Mouse (Mus musculus) spleen, postnatal 10 days (tissue): ENCODE results near the gene Tspan15.

Experiments
- DNase-seq, 2 experiments: peaks; one replicate each; pipeline ENCODE4 v3.0.0; 2021 to 2022; ENCODE audit warnings: low spot score in 2 of 2

The Tspan15 gene

DNA sequence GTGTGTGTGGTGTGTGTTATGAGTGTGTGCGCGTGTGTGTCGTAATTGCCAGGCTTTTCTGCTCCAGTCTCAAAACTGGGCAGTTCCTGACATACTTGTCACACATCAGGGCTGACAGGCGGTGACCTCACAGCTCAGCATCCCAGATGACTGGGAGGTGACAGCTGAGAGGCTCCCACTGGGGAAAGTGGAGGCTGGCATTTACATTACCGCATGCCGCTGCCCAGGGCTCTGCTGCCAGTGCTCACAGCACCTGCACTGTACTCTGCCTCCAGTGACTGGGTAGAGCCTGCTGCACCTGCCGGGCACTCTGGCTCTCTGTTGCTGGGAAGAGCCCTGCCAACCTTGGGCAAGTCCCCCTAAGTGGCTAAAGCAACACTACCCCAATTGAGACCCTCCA lies 40.2 kb downstream of the Tspan15 start:
- no peak for DNase-seq

DNA sequence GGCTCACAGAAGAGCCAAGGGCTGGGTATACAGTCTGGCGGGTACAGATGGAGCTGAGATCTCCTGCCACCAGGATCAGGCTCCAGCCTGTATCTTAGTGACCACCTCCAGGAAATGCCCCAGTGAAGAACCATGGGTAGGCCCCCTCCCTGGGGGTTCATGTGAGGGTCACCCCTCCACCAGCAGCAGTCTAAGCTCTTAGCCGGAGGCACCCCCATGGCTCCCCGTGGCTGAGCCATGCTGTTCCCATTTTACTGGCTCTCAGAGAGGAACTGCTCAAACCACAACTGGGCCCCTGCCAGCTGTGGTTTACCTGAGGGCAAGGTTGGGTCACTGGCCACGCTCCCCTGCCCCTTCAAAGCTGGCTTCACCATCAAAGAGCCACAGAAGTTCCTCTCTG lies 41.1 kb downstream of the Tspan15 start:
- DNase-seq = peak in 1 of 2 experiments; percentile 69

DNA sequence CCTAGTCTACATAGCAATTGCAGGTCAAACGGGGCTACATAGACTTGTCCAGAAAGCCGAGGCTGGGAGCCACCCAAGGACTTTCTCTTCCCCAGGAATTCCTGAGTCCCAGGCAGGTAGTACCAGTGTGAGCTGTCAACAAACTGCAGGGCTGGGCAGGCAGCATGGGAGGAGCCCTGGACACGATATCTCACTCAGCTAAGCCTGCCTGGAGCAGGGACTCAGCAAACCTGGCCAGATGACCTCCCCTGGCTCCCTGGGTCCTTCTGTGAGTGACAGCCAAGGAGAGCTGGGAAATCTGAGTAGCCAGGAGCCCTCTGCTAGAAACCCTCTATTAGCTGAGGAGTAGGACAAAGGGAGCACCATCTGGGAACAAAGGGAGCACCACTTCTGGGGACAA lies 41.7 kb downstream of the Tspan15 start:
- DNase-seq = no peak

DNA sequence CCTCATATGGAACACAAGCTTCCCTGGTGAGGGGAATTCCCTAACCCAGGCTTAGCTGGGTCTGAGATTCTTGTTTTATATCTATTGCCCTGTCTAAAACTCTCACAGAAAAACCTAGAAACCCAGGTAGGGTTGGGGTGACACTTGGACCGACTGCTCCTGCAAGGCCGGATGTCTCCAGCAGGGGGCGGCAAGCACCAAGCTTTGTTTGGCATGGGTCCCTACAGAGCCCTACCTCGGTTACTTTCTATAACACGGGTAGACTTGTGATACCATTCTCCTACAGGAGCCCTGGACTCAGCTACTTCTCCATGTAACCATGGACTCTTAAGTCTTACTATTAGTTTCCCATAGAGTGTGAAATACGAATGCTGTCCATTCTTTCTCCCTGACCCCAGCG lies 44.2 kb downstream of the Tspan15 start:
- peak; percentile 86 to 90 for DNase-seq

DNA sequence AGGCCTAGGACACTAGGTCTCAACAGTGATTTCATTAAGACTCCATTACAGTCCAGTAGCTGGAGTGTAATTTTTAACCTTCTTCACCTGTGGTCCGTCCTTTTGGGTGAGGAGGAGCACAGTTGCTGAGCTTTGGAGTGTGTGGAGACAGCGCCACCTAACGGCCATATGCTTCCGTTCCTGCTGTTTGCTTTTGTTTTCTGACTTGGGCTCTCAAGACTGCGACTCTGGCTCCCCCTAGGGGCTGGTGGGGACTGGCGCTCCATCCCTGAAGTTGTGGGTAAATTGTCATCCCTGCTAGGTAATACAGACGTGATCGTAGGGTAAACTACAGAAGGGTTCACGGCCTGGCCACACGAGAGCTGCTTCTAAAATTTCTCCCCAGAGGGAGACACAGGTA lies 48.0 kb downstream of the Tspan15 start:
- peak; percentile 85 to 96 for DNase-seq

DNA sequence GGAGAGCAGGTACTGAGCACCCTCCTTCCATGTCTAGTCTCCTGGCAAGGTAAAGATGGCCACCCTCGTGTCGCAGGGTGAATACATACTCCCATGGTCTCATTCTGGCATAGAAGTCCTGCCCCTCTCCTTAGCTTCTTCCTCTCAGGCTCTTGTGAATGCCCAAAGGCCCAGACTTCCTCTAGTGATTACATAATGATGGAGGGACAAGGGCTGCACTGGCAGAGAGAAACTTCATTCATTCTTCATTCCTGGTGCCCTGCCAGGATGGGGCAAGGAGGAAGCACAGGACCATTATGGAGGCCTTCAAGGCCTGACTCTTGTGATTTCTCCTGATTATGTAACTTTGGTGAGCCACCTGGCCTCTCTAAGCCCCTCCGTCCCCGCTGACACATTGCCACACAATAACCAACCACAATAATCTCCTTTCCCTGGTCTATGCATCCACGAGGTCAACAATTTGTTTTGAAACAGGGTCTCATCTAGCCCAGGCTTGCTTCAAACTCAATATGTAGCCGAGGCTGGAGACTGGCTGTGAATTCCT lies 48.5 kb downstream of the Tspan15 start:
- DNase-seq = no peak

DNA sequence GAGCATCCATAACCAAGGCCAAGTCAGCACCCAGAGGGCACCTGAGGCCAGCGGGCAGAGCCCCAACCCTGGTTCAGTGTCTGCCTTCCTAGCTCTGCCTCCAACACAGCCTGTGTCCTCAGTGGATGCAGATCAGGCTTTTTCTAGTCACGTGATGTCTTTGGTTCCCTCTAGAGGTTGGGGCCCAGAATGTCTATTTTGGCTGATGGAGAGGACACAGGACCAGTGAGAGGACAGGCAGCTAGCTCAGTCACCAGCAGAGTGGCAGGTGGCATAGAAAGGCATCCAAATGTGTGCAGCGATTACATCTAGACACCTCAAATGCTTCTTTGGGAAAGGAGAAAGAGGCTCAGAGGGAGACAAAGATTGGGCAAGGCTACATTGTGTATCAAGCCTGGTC lies 49.4 kb downstream of the Tspan15 start:
- no peak for DNase-seq

DNA sequence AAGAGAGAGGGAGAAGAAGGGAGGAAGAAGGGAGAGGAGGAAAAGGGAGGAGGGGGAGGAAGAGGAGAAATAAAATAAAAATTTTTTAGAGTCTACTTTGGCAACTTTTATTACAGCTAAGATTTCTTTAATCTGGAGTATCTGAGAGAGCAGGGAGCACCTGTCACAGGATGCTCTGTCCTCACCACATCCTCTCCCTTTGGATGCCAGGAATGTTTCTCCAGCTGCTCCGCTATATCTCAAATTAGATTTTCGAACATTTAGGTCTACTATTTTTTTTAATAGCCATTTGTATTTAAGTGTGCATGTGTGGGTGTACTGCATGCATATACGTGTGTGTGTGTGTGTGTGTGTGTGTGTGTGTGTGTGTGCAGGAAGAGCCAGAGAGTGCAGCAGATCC lies 51.1 kb downstream of the Tspan15 start:
- DNase-seq = no peak

DNA sequence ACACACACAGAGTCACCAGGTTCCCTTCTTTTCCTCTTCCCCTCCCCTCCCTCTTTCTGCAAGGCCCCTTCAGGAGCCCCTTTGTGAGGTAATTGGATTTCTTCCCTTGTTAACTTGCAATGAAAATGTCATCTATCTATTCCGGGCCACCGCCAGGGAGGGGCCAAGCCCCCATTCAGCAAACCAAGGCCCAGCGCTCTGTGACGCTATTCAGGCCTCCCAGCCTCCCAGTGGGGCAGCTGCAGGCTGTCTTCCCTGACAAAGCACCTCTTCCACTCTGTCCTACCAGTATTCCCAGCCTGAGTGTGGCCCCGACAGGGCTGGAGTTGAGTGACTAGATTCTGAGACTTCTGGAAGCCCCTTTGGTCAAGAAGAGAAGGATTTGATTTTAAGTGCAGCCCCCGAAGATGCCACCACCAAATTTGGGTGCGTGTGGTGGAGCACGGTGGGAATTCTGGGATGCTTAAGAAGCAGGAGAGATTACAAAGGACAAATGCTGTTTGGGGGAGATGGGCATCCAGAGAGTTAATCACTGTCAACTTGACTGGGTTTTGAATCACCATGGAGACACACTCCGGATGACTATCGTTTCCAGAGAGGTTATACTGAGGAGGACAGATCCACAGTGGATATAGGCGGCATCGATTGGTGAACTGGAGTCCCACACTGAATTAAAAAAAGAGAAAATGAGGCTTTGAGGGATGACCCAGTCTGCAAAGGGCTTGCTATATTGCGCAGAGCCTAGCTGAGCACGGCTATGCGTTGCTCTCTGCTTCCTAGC lies 56.3 kb downstream of the Tspan15 start:
- no peak for DNase-seq

DNA sequence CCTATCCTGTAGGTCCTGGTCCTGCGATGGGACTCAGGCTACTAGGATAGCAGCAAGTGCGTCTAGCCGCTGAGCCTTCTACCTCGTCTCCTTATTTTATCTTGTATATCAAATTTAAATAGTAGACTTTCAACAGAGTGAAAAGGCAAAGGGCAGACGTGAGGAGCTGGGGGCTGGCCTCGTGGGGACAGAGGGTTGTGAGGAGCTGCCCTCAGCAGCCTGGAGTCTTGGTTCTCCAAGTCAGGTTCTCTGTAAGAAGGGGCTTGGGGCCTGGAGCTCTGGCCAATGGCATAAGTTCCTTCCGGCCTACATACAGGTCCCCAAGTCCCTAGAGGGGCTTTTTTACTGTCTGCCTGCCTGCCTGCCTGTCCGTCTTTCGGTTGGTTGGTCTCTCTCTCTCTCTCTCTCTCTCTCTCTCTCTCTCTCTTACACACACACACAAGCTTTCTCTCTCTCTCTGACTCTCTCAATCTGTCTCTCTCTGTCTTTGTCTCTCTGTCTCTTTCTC lies 57.1 kb downstream of the Tspan15 start:
- no peak for DNase-seq

DNA sequence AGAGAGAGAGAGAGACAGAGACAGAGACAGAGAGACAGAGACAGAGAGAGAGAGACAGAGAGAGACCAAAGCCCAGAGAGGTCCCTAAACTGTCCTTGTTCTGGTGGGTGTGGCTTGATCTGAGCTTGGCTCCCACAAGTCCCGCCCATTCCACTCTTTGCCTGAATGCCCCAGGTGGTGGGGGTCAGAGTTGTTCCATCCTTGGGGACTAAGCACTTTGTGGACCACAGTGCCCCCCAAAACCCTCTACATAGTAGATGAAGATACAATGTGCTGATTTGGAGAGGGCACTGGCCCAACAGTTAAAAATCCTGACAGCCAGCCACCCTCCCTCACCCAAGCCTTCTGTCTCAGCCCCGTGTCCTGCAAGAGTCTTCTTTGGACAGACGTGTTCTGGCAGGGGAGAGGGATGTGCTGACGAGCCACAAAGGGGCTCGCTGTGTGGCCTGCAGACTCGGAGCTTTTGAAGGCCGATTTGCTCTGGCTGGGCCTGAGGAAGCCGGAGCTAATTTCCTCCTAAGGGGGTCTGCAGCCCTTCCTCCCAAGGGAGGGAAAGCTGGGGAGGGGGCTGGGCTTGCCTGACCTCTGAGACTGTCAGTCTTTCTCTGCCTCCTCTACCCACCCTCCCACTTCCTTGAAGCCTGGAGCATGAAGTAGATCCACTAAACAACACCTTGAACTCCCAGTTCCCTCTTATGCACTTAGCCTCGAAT lies 58.1 kb downstream of the Tspan15 start:
- DNase-seq = no peak

DNA sequence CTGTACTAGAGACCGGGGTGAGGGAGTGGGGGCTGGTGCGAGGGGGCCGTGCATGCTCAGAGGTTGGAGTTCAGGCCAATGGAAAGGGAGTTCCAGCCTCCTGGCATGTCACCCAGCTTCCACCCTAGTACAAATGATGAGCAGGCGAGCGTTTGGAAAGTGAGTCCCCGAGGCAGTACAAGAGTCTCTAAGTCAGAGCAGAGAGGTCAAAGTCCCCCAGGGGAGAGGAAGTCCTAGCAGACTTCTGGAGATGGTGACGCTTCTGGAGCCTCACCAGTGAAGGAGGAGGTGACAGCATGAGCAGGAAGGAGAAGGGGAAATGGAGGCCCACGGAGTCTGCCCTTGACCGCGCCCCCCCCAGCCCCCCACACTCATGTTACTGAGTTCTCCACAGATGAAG lies 68.6 kb downstream of the Tspan15 start:
- peak; percentile 5 to 42 for DNase-seq

DNA sequence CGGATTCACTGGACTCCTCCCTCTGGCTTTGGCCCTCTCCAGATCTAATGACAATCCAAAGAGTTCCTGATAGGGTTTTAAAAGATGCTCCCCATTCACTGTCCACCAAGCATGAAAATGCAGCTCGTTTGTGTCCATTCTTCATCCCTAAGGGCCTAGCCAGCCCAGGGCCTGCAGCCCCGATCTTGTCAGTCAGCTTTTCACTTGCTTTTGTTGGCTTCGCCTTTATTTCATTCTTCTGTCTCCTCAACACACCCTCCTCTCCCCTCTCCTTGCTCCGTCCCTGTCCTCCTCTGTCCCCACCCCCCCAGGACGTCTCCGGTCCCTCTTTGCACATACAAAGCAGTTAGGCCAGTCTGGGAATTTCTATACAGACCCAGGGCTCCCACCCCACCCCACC lies 81.1 kb downstream of the Tspan15 start:
- no peak for DNase-seq

DNA sequence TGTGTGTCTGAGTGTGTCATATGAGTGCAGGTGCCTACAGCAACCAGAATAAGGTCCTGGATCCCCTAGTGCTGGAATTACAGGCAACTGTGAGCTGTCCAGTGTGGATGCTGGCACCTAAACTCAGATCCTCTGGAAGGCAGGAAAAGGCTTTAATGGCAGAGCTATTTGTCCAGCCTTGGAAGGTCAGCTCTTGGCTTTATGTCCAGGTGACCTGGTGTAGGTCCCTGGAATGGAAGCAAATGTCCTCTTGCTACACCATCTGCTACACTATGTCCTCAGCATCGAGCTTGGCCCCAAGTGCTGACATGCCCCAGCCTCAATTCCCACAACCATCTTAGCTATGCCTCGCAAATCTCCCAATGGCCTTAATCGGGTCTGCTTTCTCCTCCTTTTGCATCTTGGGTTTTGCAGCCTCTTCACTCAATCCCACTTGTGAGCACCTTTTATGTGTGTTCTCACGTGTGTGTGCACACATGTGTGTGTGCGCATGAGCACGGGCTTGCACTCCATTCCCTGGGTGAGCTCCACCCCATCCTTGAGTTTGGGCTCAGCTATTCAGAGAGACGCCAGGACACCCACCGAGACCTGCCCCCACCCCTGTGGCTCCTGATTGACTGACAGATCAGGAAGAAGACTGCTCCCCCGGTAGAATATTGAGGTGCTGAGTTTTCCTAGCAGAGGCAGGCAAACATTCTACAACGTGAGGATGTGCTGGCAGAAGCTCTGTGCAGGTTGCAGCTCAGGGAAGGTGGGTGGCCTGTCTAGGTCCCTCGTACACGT lies 83.4 kb downstream of the Tspan15 start:
- DNase-seq = no peak

DNA sequence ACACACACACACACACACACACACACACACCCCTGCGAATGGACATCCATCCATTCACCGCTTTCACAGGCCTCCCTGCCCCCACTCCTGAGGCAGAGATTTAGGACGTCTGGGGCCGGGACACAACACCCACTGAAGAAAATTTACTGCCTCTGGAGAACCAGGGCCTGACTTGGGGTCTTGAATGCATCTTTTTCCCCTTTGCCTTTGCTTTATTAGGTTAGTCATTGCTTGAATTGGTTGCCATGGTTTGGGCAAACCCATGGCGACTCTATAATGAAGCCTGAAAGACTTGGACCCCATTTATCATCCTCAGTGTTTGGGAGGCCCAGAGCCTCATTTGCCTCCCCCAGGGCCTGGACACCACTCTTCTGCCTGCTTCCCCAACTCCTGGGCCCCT lies 85.1 kb downstream of the Tspan15 start:
- no peak for DNase-seq

DNA sequence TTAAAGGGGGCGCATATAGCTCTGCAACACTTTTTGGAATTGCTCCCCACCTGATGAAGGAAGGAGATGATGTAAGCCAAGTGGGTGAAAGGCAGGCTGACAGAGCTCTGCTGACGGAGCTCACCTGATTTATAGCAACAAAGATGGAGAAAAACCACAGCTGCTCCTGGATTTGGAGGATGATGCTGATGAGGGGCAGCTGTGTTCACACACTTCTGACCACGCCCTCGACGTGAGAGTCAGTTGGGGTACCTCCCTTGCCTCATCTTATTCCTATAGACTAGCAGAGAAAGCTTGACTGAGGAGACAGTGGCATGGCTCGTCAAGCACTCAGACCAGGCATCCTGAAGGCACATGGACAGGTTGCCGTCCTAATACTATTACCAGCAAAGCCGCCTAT lies 87.2 kb downstream of the Tspan15 start, which contains the start of gene Fam241b:
Fam241b (minus strand) TSS at position 101 of the 400 bp plus-strand sequence.
- no peak for DNase-seq

DNA sequence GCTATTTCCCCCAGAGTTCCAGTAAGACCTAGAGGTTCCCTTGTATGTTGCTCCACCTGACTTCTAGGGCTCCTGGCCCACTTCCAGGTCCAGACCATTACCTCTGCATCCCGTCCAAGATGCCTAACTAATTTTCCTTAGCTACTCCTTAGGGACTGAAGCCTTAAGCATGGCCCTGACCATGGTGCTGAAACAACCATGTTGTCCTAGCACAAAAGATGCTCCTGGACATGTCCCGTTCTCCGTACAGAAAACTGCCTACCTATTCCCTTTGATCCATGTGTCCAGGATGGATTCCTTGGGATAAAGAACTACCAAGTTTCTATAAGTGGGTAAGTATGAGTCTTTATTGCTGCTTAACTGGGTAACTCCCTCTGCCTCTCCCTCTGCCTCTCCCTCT lies 93.0 kb downstream of the Tspan15 start:
- DNase-seq = no peak

DNA sequence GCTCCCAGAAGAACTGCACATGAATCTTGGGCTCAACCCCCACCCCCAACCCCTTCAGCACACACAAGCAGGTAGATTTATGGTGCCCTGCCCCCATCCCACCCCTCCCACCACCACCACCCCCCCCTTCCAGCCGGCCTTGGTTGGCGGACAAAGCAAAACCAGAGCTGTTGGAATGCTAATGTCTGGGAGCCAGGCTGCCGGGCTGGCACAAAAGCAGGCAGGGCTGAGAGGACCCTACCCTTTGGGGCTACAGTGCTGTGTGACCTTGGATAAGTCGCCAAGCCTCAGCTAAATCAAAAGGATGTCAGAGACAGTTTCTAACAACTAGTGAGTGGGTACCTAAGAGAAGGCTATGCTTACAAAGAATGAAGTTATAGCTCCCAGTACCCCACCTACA lies 93.9 kb downstream of the Tspan15 start:
- no peak for DNase-seq

DNA sequence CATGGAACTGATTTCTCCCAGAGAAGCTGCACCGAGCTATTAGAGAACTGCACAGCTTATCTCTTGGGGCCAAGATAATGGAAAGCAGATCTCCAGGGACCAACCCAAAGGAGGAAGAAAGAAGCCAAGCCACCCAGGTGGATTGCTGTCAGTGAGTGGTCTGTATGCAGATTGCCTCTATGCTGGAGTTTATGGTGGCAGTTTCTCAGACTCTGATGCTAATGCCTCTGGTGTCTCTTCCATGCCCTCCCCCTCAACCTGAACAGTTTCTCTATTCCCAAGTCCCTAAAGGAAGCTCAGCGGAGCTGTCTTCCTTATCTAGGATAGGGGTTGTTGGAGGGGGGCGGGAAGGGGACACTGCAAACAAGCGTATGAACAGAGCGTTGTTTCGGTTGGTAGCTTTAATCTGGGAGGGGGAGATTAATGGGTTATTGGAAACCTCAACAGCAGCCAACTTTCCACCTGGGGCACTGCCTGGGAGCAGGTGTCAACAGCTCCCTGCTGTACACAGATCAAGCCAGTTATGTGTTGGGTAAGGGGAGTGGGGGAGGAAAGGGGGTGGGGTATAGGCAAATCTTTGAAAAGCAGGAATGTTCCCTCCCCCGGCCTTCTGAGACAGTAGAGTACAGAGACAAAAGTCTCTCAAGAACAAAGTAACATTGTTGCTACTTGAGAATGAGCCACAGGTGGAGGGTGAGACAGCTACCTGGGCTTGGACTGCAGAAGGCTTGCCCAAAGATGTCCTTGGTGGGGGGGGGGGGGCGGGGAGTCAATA lies 95.2 kb downstream of the Tspan15 start:
- no peak for DNase-seq
